Mouse (Mus musculus): Measurements from ENCODE around the gene Icosl. TPM values are rescaled to one million over a fixed set of nuclear protein-coding genes. Genes with fewer than 3 reads are reported as not detected.
A peak's percentile ranks its signal among the peaks of the same experiment; 100 is the strongest.
"Not testable (repeated sequence)": the region's sequence is repeated elsewhere in the genome, so short reads cannot be mapped to it uniquely, and the experiment has no call there.

Gene Icosl
- 2.4 TPM in 2 replicates for polyA plus RNA-seq (2012; rRNA removed)
- polyA plus RNA-seq (2014; fragmentation: Nextera tagmentation; extraction: Ambion mirVana): 2.2 TPM in 2 replicates

- Histone ChIP-seq H3K9ac (replicated peaks) (no peak within 1 kb of the TSS), H3K4me1 (replicated peaks; ENCODE audit: control insufficient read depth in 2 of 2, insufficient read depth in 2 of 2, low read length in 1 of 2) (no peaks in the 10 kb centered on the region), H3K4me3 (ENCODE audit: insufficient read depth in 1 of 2, low read depth in 2 of 2, low read length in 2 of 2) (peak within 1 kb of the TSS; percentile 34 to 52), H3K27me3 (ENCODE audit: control insufficient read depth, insufficient read depth, low read length) (peaks cover 19% of the 10 kb centered on the region), H3K4me2 (ENCODE audit: low read depth) (peak within 1 kb of the TSS; percentile 52), H3K27ac (no peak within 1 kb of the TSS), H3K36me3 (replicated peaks; ENCODE audit: control insufficient read depth, insufficient read depth, low read depth) (no peaks in the 10 kb centered on the region), H3K9me3 (ENCODE audit: control insufficient read depth, low read length) (no peaks in the 10 kb centered on the region)
- TF ChIP-seq EP300 (IDR thresholded peaks at IDR 0.05; ENCODE audit: low read depth) (no peak), CTCF (IDR thresholded peaks at IDR 0.05; ENCODE audit: low read depth) (peak; percentile 55)
- DNase-seq (ENCODE audit: low read depth in 3 of 3, low spot score in 3 of 3) (no peak), ATAC-seq (ENCODE audit: insufficient read depth) (peak; percentile 77)
- under 1% methylated on average over 66 of the region's 66 CpGs for WGBS (ENCODE audit: insufficient replicate concordance)
Observed at GRCm38 (mm10) chr10:78069101-78070011, at the start of gene Icosl. TSS of gene Icosl (plus strand) at chr10:78069302.

- not testable (repeated sequence) for DNase-seq (ENCODE audit: low read depth in 3 of 3, low spot score in 3 of 3); H3K27me3 ChIP-seq (ENCODE audit: control insufficient read depth, insufficient read depth, low read length); H3K4me2 ChIP-seq (ENCODE audit: low read depth); H3K9me3 ChIP-seq (ENCODE audit: control insufficient read depth, low read length); H3K27ac ChIP-seq; ATAC-seq (ENCODE audit: insufficient read depth); H3K9ac ChIP-seq (replicated peaks); H3K4me3 ChIP-seq (ENCODE audit: insufficient read depth in 1 of 2, low read depth in 2 of 2, low read length in 2 of 2); H3K36me3 ChIP-seq (replicated peaks; ENCODE audit: control insufficient read depth, insufficient read depth, low read depth)
- 91% methylated on average over 6 of the region's 11 CpGs for WGBS (ENCODE audit: insufficient replicate concordance)
- H3K4me1 ChIP-seq (replicated peaks; ENCODE audit: control insufficient read depth in 2 of 2, insufficient read depth in 2 of 2, low read length in 1 of 2): peaks cover 2 to 11% of the 10 kb centered on the region in 2 experiments
Observed at GRCm38 (mm10) chr10:78019984-78020383, 49.1 kb upstream of the Icosl start.

- H3K9ac ChIP-seq (replicated peaks); DNase-seq (ENCODE audit: low read depth in 3 of 3, low spot score in 3 of 3); H3K4me1 ChIP-seq (replicated peaks; ENCODE audit: control insufficient read depth in 2 of 2, insufficient read depth in 2 of 2, low read length in 1 of 2); H3K4me3 ChIP-seq (ENCODE audit: insufficient read depth in 1 of 2, low read depth in 2 of 2, low read length in 2 of 2); H3K9me3 ChIP-seq (ENCODE audit: control insufficient read depth, low read length); H3K27ac ChIP-seq; ATAC-seq (ENCODE audit: insufficient read depth); H3K36me3 ChIP-seq (replicated peaks; ENCODE audit: control insufficient read depth, insufficient read depth, low read depth); H3K27me3 ChIP-seq (ENCODE audit: control insufficient read depth, insufficient read depth, low read length); H3K4me2 ChIP-seq (ENCODE audit: low read depth): not testable (repeated sequence)
- 63% methylated on average over 6 of the region's 8 CpGs for WGBS (ENCODE audit: insufficient replicate concordance)
- TF ChIP-seq CTCF (IDR thresholded peaks at IDR 0.05; ENCODE audit: low read depth): peak; percentile 50; the same call in 1 of the 2 replicates
Observed at GRCm38 (mm10) chr10:78025453-78025852, 43.6 kb upstream of the Icosl start.

- no peak for ATAC-seq (ENCODE audit: insufficient read depth)
- Histone ChIP-seq H3K9me3 (ENCODE audit: control insufficient read depth, low read length) (no peaks in the 10 kb centered on the region), H3K27me3 (ENCODE audit: control insufficient read depth, insufficient read depth, low read length) (no peaks in the 10 kb centered on the region), H3K27ac (no peak overlapping the region), H3K36me3 (replicated peaks; ENCODE audit: control insufficient read depth, insufficient read depth, low read depth) (no peaks in the 10 kb centered on the region), H3K4me3 (ENCODE audit: insufficient read depth in 1 of 2, low read depth in 2 of 2, low read length in 2 of 2) (no peak overlapping the region), H3K4me1 (replicated peaks; ENCODE audit: control insufficient read depth in 2 of 2, insufficient read depth in 2 of 2, low read length in 1 of 2) (no peaks in the 10 kb centered on the region; a peak in 1 of 4 replicates), H3K4me2 (ENCODE audit: low read depth) (no peak overlapping the region), H3K9ac (replicated peaks) (no peak overlapping the region)
- 4% methylated on average over 5 of the region's 5 CpGs for WGBS (ENCODE audit: insufficient replicate concordance)
- DNase-seq (ENCODE audit: low read depth in 3 of 3, low spot score in 3 of 3): peak in 2 of 3 experiments; percentile 52 to 54
- TF ChIP-seq EP300 (IDR thresholded peaks at IDR 0.05; ENCODE audit: low read depth) (no peak), CTCF (IDR thresholded peaks at IDR 0.05; ENCODE audit: low read depth) (peak; percentile 91)
Observed at GRCm38 (mm10) chr10:78028129-78028528, 41.0 kb upstream of the Icosl start.

- 90% methylated on average over 1 of the region's 1 CpGs for WGBS (ENCODE audit: insufficient replicate concordance)
- no peaks in the 10 kb centered on the region; a peak in 1 of 4 replicates for H3K4me1 ChIP-seq (replicated peaks; ENCODE audit: control insufficient read depth in 2 of 2, insufficient read depth in 2 of 2, low read length in 1 of 2)
Observed at GRCm38 (mm10) chr10:78029080-78029479, 40.0 kb upstream of the Icosl start.

More at GRCm38 (mm10) chr10:78029080-78029479, 40.0 kb upstream of the Icosl start:
- H3K27me3 ChIP-seq (ENCODE audit: control insufficient read depth, insufficient read depth, low read length): no peaks in the 10 kb centered on the region
- TF ChIP-seq EP300 (IDR thresholded peaks at IDR 0.05; ENCODE audit: low read depth) (no peak), CTCF (IDR thresholded peaks at IDR 0.05; ENCODE audit: low read depth) (no peak)
- no peak overlapping the region for H3K4me2 ChIP-seq (ENCODE audit: low read depth)
- H3K4me3 ChIP-seq (ENCODE audit: insufficient read depth in 1 of 2, low read depth in 2 of 2, low read length in 2 of 2): no peak overlapping the region
- no peak overlapping the region for H3K27ac ChIP-seq
- ATAC-seq (ENCODE audit: insufficient read depth) (no peak), DNase-seq (ENCODE audit: low read depth in 3 of 3, low spot score in 3 of 3) (no peak)
- no peaks in the 10 kb centered on the region for H3K36me3 ChIP-seq (replicated peaks; ENCODE audit: control insufficient read depth, insufficient read depth, low read depth)
- no peak overlapping the region for H3K9ac ChIP-seq (replicated peaks)
- H3K9me3 ChIP-seq (ENCODE audit: control insufficient read depth, low read length): no peaks in the 10 kb centered on the region

Measured in liver, embryonic 14.5 days (tissue).